Mouse (Mus musculus) lung, embryonic 14.5 days (tissue): Measurements from ENCODE around the gene 6430531B16Rik. TPM values are rescaled to one million over a fixed set of nuclear protein-coding genes. Genes with fewer than 3 reads are reported as not detected.
A peak's percentile ranks its signal among the peaks of the same experiment; 100 is the strongest.

Experiments used
- ATAC-seq: fragments of 200-750 bp; cut with Nextera tagmentation; 2 replicates; pipeline ENCODE4 v1.8.0; 2017; ENCODE audit warnings: mild to moderate bottlenecking, moderate TSS enrichment, moderate library complexity; ENCODE audit not compliant: insufficient read depth
- DNase-seq: peaks from one replicate; pipeline ENCODE4 v3.0.0-alpha.2; 2015
- H3K27ac ChIP-seq: fragments of 300-500 bp; sonication (generic); 2 replicates; pipeline ENCODE4 v1.5.1; 2014; ENCODE audit warnings: low read depth, mild to moderate bottlenecking, moderate library complexity
- H3K27me3 ChIP-seq: fragments of 300-500 bp; sonication (generic); 2 replicates; pipeline ENCODE4 v1.6.1; 2014; ENCODE audit warnings: low read length, control low read depth; ENCODE audit not compliant: insufficient read depth
- H3K36me3 ChIP-seq: fragments of 300-500 bp; sonication (generic); 2 replicates; pipeline ENCODE4 v1.6.1; 2014; ENCODE audit warnings: control low read depth; ENCODE audit not compliant: insufficient read depth
- H3K4me1 ChIP-seq: fragments of 300-500 bp; sonication (generic); 2 replicates; pipeline ENCODE4 v1.6.1; 2014; ENCODE audit warnings: antibody characterized with exemption, control low read depth; ENCODE audit not compliant: insufficient read depth
- H3K4me2 ChIP-seq: fragments of 300-500 bp; sonication (generic); 2 replicates; pipeline ENCODE4 v1.6.1; 2014; ENCODE audit warnings: mild to moderate bottlenecking
- H3K4me3 ChIP-seq: fragments of 300-500 bp; sonication (generic); 2 replicates; pipeline ENCODE4 v1.5.1; 2014; ENCODE audit warnings: low read depth, low read length
- H3K9ac ChIP-seq: fragments of 300-500 bp; sonication (generic); 2 replicates; pipeline ENCODE4 v1.6.1; 2014
- H3K9me3 ChIP-seq: fragments of 300-500 bp; sonication (generic); 2 replicates; pipeline ENCODE4 v1.6.1; 2016; ENCODE audit warnings: low read depth, low read length, control low read depth
- CTCF ChIP-seq: IDR thresholded peaks from 2 replicates; pipeline ENCODE4 v1.5.1; 2016; ENCODE audit warnings: antibody characterized with exemption, low read depth
- WGBS: fragments of 180-500 bp; shearing (Covaris S2); extraction: QIAGEN DNeasy Blood & Tissue Kit; methylation state at CpG from one replicate; pipeline ENCODE4 v1.1.7; 2014; 5-methylcytosine and 5-hydroxymethylcytosine counted together
- polyA plus RNA-seq: library from polyadenylated mRNA; unstranded; fragments of >200 nt; fragmentation: Nextera tagmentation; extraction: Ambion mirVana; gene quantifications from 2 replicates; pipeline ENCODE4 v1.2.1, GENCODE M21; 2014

6430531B16Rik gene
- polyA plus RNA-seq, 1 experiment from 2014 or later = 0.30 TPM

DNA sequence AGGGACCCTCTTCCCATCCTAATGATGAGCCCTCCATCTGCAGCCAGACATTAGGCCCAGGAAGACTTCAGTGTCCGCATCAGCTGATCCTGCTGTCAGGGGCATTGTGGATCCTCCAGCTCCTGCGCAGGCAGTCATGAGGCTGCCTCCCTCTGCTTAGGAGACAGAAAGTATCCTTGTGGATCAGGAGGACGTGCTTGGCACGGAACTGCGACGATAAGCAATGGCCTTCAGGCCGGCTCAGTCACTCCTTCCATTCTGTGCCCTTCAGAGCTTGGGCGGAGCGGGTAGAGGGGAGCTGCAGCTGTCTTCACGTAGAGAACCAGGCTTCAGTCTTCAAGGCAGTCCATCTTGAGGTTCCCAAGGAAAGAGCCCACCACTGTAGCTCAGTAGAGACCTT, 17.4 kb downstream of the 6430531B16Rik start:
- no peak overlapping the region for H3K4me3 ChIP-seq
- no peak for TF ChIP-seq CTCF
- no peak for ATAC-seq
- H3K36me3 ChIP-seq = no peaks in the 10 kb centered on the region
- no peaks in the 10 kb centered on the region for H3K27me3 ChIP-seq
- H3K9ac ChIP-seq = no peak overlapping the region
- H3K4me1 ChIP-seq = no peaks in the 10 kb centered on the region
- no peaks in the 10 kb centered on the region for H3K9me3 ChIP-seq
- H3K4me2 ChIP-seq = no peak overlapping the region
- no peak overlapping the region for H3K27ac ChIP-seq
- DNase-seq = no peak
- whole genome bisulfite sequencing = 86% methylated on average over 10 of the region's 10 CpGs

DNA sequence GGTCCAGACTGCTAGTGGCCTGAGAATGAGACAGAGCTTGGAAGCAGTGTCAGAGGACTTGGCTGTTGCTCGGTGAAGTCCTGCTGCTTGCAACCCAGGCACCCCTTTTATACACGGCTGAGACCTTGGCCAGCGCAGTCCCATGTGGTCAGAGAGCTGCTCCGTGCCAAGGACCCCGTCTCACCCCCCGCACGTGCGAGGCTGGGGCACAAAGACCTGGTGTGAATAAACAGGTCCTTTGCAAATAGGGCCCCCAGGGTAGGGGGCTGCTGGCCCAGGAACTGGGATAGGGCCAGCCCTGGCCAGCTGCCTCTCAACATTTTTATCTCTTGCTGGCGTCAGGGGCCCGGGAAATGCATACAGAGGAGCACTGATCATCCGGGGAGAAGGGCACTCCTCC, 20.6 kb downstream of the 6430531B16Rik start:
- WGBS = 14% methylated on average over 11 of the region's 11 CpGs
- no peaks in the 10 kb centered on the region for H3K4me1 ChIP-seq
- ATAC-seq = peak; percentile 33; the same call in 1 of the 2 replicates
- H3K4me2 ChIP-seq = no peak overlapping the region
- H3K27me3 ChIP-seq = no peaks in the 10 kb centered on the region
- H3K9ac ChIP-seq = peak overlapping the region; percentile 6; the same call in 1 of the 2 replicates
- no peak for DNase-seq
- no peak for TF ChIP-seq CTCF
- H3K9me3 ChIP-seq = no peaks in the 10 kb centered on the region
- no peak overlapping the region for H3K27ac ChIP-seq
- no peak overlapping the region for H3K4me3 ChIP-seq
- H3K36me3 ChIP-seq = no peaks in the 10 kb centered on the region

DNA sequence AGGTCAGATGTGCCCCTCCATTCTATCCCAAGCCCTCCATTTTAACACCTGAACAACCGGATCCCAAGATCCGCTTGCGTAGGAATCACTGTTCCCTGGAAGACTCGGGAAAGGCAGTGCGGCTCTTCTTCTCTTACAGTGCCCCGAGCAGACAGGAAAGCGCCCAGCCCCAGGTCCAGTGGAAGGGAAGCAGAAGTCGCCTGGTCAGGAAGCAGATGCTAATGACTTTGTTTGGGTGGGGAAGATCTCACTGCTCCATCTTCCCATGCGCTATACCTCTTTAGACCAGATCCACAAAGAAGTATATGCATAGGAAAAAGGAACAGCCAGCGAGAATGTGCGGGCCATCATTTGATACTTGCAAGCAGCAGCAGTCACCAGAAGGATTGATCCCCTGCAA, 21.1 kb downstream of the 6430531B16Rik start:
- 44% methylated on average over 11 of the region's 11 CpGs for WGBS
- Histone ChIP-seq H3K9ac (no peak overlapping the region), H3K9me3 (no peaks in the 10 kb centered on the region), H3K4me2 (no peak overlapping the region), H3K27me3 (no peaks in the 10 kb centered on the region), H3K36me3 (no peaks in the 10 kb centered on the region), H3K4me1 (no peaks in the 10 kb centered on the region), H3K27ac (no peak overlapping the region), H3K4me3 (no peak overlapping the region)
- DNase-seq = peak; percentile 24
- ATAC-seq = no peak
- TF ChIP-seq CTCF = no peak

DNA sequence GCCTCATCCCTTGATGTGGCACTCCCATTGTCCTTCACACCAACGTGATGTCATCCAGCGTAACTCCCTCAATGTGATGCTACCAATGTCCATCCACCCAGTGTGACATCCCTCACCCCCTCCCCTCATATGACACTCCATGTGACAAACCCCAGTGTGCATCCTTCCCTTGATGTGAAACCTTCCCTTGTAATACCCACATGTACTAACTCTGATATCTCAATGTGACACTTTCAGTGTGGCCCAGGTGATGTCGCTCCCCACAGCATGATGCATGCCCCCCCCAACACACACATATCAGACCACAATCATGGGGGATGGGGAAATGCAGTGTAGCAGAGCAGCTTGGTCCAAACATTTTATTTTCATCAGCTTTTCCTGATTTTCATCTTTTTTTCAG, 21.9 kb downstream of the 6430531B16Rik start:
- TF ChIP-seq CTCF = no peak
- H3K4me1 ChIP-seq = no peaks in the 10 kb centered on the region
- H3K36me3 ChIP-seq = no peaks in the 10 kb centered on the region
- no peak for ATAC-seq
- H3K9ac ChIP-seq = no peak overlapping the region
- H3K4me3 ChIP-seq = no peak overlapping the region
- H3K9me3 ChIP-seq = no peaks in the 10 kb centered on the region
- WGBS = 68% methylated on average over 3 of the region's 3 CpGs
- H3K27me3 ChIP-seq = no peaks in the 10 kb centered on the region
- no peak overlapping the region for H3K27ac ChIP-seq
- no peak overlapping the region for H3K4me2 ChIP-seq
- DNase-seq = no peak

DNA sequence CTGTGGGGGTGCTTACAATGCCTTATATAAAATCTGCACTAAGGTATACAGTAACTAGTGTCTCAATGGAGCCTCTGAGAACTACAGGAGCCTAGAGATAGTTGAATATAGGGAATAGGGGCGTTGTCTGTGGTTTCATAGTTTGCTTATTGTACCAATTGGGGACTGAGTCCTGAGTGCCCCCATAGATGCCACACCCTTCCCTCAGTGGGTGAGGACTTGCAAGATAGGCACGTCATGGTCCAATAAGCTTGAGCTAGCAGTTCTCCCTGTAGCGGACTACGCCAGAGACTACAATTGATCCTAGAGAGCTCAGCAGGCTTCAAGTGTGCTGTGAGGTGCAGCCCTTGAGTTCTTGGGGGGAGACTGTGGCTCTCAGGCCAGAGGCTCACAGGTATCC, 23.1 kb downstream of the 6430531B16Rik start:
- no peak for TF ChIP-seq CTCF
- Histone ChIP-seq H3K36me3 (no peaks in the 10 kb centered on the region), H3K4me1 (no peaks in the 10 kb centered on the region), H3K4me3 (no peak overlapping the region), H3K27me3 (no peaks in the 10 kb centered on the region), H3K9ac (no peak overlapping the region), H3K9me3 (no peaks in the 10 kb centered on the region), H3K4me2 (no peak overlapping the region), H3K27ac (no peak overlapping the region)
- DNase-seq (no peak), ATAC-seq (no peak)
- WGBS = 81% methylated on average over 4 of the region's 4 CpGs

DNA sequence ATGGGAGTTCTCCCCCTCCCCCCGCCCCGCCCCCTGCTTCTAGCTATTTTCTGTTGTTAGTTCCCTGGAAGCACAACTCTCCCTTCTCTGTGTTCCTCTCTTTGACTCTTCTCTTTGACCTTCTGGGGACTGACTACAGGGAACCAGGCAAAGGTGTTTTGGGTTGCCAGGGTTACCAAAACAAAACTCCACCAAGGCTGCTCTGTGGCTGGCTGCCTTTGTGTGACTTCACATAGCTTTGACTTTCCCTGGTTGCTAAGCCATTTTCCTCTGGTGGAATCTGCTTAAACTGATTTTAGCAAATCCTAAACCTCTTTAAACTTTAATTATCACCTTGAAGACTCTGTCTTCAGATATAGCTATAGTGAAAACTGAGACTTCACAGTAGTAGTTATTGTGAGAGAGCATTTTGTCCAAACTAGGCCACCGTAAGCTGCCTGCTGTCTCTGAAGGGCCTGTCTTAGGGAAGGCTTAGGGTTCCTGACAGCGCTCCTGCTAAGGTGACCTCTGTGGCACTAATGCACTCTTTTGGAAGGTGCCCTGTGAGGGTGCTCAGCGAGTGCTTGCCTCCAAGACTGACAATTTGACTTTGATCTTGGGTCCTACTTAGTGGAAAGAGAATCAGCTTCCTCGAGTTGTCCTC, 26.4 kb downstream of the 6430531B16Rik start:
- no peak for ATAC-seq

DNA sequence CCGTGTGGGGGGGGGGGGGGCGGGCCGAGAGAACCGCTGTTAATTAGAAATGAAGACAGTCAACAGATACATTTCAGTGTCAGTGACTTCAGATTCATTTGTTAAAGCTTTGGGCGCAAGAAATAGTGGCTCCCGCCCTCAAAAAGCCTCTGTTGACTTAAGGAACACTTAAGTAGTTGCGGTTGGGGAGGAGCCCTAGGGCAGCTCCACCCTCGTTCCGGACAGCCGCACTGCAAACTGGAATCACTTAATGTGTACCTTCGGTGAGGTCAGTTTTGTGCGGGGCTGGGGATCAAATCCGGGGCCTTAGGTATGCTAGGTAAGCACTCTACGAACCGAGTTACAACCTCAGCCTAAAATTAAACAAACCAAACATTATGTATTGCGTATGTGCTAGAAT, 27.5 kb downstream of the 6430531B16Rik start:
- ATAC-seq (peak; percentile 35; the same call in 1 of the 2 replicates), DNase-seq (peak; percentile 72)
- H3K27ac ChIP-seq = peak overlapping the region; percentile 32; the same call in 1 of the 2 replicates

More for the DNA sequence above, 26.4 kb downstream of the 6430531B16Rik start:
- no peak overlapping the region for H3K4me3 ChIP-seq
- 65% methylated on average over 6 of the region's 6 CpGs for WGBS
- no peak for DNase-seq
- no peaks in the 10 kb centered on the region for H3K4me1 ChIP-seq
- no peak overlapping the region for H3K27ac ChIP-seq
- H3K4me2 ChIP-seq = no peak overlapping the region
- H3K9me3 ChIP-seq = no peaks in the 10 kb centered on the region
- peaks cover 8% of the 10 kb centered on the region for H3K27me3 ChIP-seq
- no peak overlapping the region for H3K9ac ChIP-seq
- H3K36me3 ChIP-seq = no peaks in the 10 kb centered on the region
- no peak for TF ChIP-seq CTCF

More for the DNA sequence above, 27.5 kb downstream of the 6430531B16Rik start:
- H3K4me3 ChIP-seq = peak overlapping the region; percentile 44
- peak overlapping the region; percentile 93 for H3K4me2 ChIP-seq
- peak overlapping the region; percentile 57 for H3K9ac ChIP-seq
- H3K9me3 ChIP-seq = no peaks in the 10 kb centered on the region
- WGBS = 4% methylated on average over 16 of the region's 16 CpGs
- H3K27me3 ChIP-seq = peaks cover 18% of the 10 kb centered on the region
- no peak for TF ChIP-seq CTCF
- no peaks in the 10 kb centered on the region for H3K36me3 ChIP-seq
- H3K4me1 ChIP-seq = no peaks in the 10 kb centered on the region
